Mouse (Mus musculus) spleen, postnatal 36 days (tissue): Measurements from ENCODE around the gene Sec1.

Experiments
- DNase-seq, 2 experiments: peaks; one replicate each; pipeline ENCODE4 v3.0.0; 2022; ENCODE audit warnings: low spot score in 2 of 2, mixed read lengths in 1 of 2

The Sec1 gene

DNA sequence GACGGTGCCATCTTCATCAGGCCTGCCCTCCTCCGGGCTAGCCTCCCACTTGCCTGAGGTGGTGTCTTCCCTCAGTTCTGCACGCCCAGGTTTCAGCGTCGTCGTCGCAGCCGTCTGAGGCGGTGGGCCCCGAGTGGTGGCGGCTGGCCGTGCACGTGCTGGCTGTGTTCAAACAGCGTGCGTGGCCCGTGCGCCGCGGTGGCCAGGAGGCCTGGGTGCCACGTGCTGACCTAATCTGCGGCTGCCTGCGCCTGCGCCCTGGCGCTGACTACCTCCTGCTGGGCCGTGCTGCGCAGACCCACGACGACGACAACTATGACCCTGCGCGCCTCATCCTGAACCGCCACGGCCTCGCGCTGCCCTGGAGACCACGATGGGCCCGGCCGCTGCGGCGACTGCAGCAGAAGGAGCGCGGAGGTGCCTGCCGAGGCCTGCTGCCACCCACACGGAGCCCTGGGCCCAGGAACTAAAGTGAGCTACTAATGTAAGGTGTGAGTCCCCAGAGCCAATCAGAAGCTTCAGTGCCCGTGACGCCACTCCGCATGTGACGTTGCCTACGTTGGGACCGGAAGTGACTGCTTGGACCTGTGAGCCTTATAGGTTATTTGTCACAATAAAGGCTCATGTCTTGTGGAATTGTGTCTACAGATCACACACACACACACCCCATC lies at the start of gene Sec1:
Sec1 (minus strand) TSS at position 482 of the 671 bp plus-strand sequence.
- no peak for DNase-seq

DNA sequence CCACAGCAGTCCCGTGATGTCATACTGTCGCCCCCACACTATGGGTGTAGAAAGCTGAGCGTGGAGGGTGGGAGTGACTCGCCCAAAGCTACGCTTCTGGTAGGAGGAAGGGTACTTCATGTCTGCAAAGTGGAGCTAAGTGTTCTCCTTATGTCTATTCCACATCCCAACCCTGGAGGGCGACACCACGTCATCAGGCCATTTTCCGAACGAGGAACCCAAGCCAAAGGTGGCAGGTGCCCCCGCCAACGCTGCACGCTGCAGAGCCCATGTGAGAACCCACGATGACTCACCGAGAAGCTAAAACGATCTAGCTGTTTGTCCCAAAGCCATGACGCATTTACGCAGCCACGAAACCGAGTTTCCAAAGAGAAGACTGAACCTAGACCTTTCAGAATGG lies 48.1 kb upstream of the Sec1 start:
- DNase-seq = no peak

- peak; percentile 63 to 65 for DNase-seq
Observed at GRCm38 (mm10) chr7:45741777-45742176, 47.6 kb upstream of the Sec1 start.

DNA sequence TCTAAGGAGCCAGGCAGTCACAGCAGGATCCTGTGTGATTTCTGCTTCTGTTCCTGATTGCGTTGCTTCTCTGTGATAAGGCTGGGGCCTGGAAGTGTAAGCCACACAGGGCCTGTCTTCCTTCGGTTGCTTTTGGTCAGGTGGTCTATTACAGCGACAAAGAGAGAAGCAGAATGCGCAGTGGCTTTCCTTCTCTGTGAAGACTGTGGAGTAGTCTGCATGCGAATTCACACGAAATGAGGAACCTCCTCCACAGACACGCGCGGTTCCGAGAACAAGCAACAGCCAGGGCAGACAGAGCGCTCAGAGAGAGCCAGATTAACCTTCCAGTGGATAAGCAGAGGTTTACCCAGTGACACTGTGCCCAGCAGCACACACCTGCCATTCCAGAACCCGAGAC lies 47.1 kb upstream of the Sec1 start:
- no peak for DNase-seq

GRCm38 (mm10) chr7:45739820-45740219 lies 45.6 kb upstream of the Sec1 start:
- DNase-seq = no peak

GRCm38 (mm10) chr7:45739162-45739763 lies 45.1 kb upstream of the Sec1 start:
- DNase-seq = peak; percentile 71 to 87

DNA sequence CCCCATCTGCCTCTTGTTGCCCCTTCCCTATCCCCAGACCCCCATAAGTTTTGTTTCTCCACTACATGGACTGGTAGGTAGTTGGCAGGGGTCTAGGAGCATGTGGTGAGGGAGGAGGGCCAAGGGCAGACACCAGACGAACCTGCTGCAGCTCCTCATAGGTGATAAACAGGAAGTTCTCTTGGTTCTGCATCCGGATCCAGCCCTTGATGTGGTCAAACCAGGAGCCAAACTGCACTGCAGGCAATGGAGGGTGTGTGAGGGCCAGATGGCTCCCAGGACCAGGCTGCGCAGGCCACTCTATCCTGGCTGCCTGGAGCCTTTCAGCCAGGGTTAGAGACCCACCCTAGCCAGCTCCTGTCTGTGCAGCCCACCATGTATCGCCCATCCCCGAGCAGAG lies 39.3 kb upstream of the Sec1 start:
- peak; percentile 53 to 59 for DNase-seq

- DNase-seq = peak in 1 of 2 experiments; percentile 21
Observed at GRCm38 (mm10) chr7:45730727-45731431, 36.7 kb upstream of the Sec1 start.

GRCm38 (mm10) chr7:45727625-45728024 lies 33.4 kb upstream of the Sec1 start:
- DNase-seq = no peak

DNA sequence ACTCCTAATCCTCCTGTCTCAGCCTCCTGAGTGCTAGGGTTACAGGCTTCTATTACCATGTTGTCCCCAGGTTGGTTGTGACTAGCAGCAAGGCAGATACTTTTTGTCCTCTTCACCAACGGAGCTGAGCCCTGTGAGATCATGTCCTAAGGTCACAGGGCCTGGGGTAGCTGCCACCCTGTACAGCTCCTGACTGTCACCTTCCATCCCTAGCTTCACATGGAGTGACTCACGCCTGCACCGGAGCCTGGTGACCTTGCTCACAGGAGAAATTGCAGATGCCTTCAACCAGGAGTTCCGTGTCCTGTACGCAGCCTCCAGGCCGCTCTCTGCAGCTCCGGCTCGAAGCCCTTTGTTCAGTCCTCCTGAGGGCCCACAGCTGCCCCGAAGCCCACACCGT lies 32.2 kb upstream of the Sec1 start:
- peak in 1 of 2 experiments; percentile 0 for DNase-seq

DNA sequence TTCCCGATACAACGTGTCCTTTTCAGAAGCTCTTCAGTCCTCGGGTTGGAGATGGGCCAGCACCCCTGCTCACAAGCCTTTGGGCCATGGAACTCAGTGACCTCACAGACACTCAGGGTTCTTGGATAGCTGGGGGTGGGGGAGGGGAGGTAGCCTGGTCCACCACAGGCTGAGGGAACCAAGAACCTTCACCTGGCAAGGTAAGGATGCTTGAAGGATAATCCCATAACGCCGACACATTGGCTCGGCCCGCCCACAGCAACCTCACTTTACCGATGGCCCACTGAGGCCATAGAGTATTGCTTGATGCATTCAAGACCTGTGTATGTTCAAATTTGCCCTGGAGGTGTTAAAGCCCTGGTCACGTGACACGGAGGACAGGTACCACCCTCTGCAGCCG lies 31.5 kb upstream of the Sec1 start, which contains the start of gene Spaca4:
Spaca4 (minus strand) TSS at position 101 of the 400 bp plus-strand sequence.
- no peak for DNase-seq

DNA sequence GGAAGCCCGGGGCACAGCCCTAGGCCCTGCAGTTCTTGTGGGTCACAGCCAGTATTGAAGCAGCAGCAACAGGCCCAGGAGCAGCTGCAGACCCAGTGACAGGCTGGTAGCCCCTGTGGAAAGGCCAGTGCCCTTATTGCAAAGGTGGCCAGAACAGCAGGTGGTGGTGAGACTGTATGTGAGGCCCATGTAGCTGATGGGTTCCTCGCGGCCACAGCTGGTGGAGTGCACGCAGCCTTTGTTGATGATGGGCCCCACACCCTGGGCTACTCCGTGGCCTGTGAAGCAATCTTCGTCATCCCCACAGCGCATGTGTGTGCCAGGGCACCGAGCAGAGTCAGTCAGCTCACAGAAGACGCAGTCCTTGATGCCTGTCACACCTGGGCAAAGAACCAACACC lies 30.9 kb upstream of the Sec1 start:
- DNase-seq = no peak

DNA sequence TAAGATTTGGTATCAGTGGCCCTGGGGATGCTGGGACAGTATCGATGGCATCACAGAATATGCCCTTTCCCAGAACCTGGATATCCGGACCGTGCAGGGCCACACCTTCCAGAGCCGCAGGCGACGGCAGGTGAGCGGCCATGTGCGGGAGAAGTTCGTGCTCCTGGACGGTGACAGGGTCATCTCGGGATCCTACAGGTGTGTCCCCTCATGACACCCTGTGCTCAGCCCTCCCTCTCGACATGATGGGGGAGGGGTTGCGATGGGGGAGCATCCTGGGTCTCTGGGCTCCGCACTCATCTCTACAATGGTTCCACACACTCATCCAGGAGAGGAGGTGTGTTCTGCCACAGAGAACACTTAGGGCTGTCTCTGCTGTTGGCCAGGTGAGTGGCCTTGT lies 29.6 kb upstream of the Sec1 start:
- DNase-seq = peak in 1 of 2 experiments; percentile 0

DNA sequence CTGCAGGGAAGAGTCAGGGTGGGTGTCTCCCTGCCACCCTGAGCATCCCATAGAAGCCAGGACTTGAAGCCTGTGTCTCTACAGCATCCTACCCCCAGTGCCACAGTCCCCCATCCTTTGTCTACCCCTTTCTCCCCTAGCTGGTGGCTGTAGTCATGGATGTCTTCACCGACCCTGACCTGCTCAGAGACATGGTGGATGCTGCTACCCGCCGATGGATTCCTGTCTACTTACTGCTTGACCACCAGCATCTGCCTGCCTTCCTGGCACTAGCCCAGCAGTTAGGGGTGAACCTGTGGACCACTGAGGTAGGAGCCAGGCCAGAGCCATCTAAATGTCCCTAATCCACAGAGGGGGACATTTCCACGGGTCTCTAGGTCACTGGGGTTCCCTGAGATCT lies 29.1 kb upstream of the Sec1 start:
- DNase-seq = no peak

- peak in 1 of 2 experiments; percentile 1 for DNase-seq
Observed at GRCm38 (mm10) chr7:45722348-45722713, 28.1 kb upstream of the Sec1 start.

GRCm38 (mm10) chr7:45721642-45722347 lies 27.6 kb upstream of the Sec1 start:
- no peak for DNase-seq

DNA sequence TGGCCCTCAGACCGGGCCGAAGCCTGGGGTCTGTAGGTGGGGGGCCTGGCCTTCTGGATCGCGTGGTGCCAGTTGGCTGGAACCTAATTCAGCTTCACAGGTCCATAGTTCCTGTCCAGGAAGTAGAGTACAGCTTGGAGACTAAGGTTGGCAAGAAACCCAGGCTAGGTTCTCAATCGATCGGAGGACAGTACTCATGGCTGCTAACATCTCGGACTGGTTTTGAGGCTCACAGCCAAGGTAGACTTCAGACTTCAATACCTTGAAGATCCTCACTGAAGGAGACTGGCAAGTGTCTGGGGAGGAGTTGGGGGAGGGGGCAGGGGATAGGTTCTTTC lies 27.0 kb upstream of the Sec1 start:
- no peak for DNase-seq

DNA sequence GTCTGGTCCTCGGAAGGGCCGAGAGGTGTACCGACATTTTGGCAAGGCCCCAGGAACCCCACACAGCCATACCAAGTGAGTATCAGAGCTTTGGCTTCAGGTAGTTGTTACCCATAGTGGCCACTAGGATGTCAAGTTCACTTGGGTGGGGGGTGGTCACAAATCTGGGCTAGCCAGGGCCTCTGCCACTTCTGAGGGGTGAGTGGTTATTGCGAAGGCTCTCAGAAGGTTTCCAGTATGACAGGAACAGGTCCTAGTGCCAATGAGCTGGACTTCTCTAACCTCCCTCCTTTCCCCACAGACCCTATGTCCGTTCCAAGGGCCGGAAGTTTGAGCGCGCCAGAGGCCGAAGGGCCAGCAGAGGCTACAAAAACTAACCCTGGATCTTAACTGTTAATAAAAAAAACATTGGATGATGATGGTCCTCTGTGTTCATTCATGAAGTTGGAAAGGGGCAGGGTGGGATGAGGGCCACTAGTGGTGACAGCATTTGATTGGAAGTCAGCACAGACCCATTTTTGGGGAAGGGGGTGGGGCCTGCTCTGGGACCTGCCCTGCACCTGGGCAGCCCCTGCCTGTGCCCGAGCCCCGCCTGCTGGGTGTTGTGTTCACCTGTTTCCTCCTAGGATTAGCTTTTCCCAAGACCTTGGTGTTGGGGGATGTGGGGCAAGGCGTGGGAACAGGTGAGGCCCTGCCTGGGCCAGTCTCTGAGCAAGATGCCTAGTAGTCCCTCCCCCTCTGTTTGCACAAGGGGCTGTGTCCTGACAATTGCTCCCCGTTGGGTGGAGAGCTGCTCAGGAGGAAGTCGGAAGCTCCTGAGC lies 26.4 kb upstream of the Sec1 start, which contains the start of gene Fam83e:
Fam83e (plus strand) TSS at position 800 of the 821 bp plus-strand sequence.
- DNase-seq = no peak

GRCm38 (mm10) chr7:45719738-45720412 lies 25.7 kb upstream of the Sec1 start:
- no peak for DNase-seq

DNA sequence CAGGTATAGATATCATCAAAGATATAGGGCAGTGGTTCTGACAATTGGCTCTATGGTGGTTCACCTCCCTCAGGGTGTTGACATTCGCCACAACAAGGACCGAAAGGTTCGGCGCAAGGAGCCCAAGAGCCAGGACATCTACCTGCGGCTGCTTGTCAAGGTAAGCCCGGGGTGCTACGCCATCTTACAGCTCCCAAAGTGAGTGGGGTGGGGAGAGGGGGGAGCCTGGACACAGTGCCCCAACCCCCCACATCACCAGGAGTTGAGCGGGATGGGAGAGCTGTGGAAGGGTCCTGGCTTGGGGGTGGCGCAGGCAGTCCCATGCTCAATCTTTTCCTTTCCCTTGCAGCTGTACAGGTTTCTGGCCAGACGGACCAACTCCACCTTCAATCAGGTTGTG lies 25.0 kb upstream of the Sec1 start:
- no peak for DNase-seq

GRCm38 (mm10) chr7:45718331-45718730 lies 24.1 kb upstream of the Sec1 start:
- DNase-seq = no peak
